Mouse (Mus musculus): ENCODE measurements around the gene Susd2.

- TF ChIP-seq CTCF (IDR thresholded peaks at IDR 0.05; ENCODE audit: borderline replicate concordance, control insufficient read depth, extremely low read depth, insufficient read depth, low read length, poor library complexity), result no peak
- TF ChIP-seq POLR2A (IDR thresholded peaks at IDR 0.05; ENCODE audit: control insufficient read depth, extremely low read depth, insufficient read depth, low read length, poor library complexity), result no peak
Measured at GRCm38 (mm10) chr10:75650306-75650902, 6.6 kb upstream of the Susd2 start.
